Mouse (Mus musculus) bone marrow macrophage, adult 2 months (primary cell): ENCODE measurements around the gene Aarsd1.

Experiments
- CTCF ChIP-seq: IDR thresholded peaks from 2 replicates; pipeline ENCODE4 v1.5.1; 2012; ENCODE audit warnings: low read depth, mild to moderate bottlenecking, low read length, moderate library complexity
- POLR2A ChIP-seq: IDR thresholded peaks from 2 replicates; pipeline ENCODE4 v1.6.1; 2012; ENCODE audit warnings: mild to moderate bottlenecking, low read depth, low read length, borderline replicate concordance

DNA sequence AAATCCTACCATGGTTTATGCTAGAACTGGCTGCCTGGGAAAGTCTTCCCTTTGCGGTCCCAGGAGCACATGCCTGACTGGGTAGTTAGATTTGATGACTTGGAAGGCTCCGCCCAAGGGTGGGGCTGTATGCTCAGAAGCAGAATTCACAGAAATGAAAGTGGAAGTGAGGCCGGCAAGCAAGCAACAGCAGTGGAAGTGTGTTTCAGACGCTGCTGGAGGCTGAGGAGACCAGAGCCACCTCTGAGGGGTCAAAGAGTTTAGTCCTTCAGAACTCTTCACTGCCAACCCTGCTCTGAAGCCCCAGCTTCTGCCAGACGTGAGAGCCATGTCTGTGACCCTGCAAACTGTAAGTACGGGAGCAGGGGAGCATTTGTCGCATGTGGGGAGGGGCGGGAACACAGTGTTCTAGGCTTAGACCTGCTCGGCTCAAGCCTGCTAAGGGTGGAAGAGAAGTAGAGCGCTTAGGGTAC lies 30.9 kb upstream of the Aarsd1 start, which contains the start of gene Ifi35:
- TF ChIP-seq POLR2A (no peak), CTCF (no peak)
